8 mouse cellular contexts compared by ENCODE assay signal in genomic region chr10:126979636-126980151, GRCm38 (mm10). TPM values are rescaled to one million over a fixed set of nuclear protein-coding genes. Genes with fewer than 3 reads are reported as not detected.
DNase-seq lines count a peak whose midpoint lies in the region; ATAC-seq and TF ChIP-seq lines count a peak whose summit lies in the region.

No protein-coding gene starts in this region.

- peak overlapping the region; percentile 99 for H3K9ac ChIP-seq in intestine, postnatal 0 days (ENCODE audit: low read depth, low read length)
- H3K9ac ChIP-seq in liver, embryonic 11.5 days (ENCODE audit: low read depth, low read length), result peak overlapping the region; percentile 93
- peak overlapping the region; percentile 97 for H3K9ac ChIP-seq in neural tube, embryonic 12.5 days

- H3K36me3 ChIP-seq in intestine, postnatal 0 days (ENCODE audit: control insufficient read depth, insufficient read depth), result no peaks in the 10 kb centered on the region
- H3K36me3 ChIP-seq in liver, embryonic 11.5 days (ENCODE audit: control insufficient read depth, insufficient read depth, low read length), result no peaks in the 10 kb centered on the region; the same call in 1 of the 2 replicates
- H3K36me3 ChIP-seq in neural tube, embryonic 12.5 days, result no peaks in the 10 kb centered on the region

- DNase-seq in layer of hippocampus, adult 11-12 months (ENCODE audit: low spot score), result peak; percentile 63
- DNase-seq in layer of hippocampus, adult 9-10 months (ENCODE audit: low spot score), result no peak
- DNase-seq in cerebellum, adult 8-10 months, result peak; percentile 67
- peak; percentile 50 for DNase-seq in gastrocnemius, postnatal 14 days
- peak; percentile 63 for DNase-seq in liver, embryonic 11.5 days (ENCODE audit: low spot score)
- peak; percentile 65 for DNase-seq in thymus, postnatal 4 days

- H3K4me3 ChIP-seq in intestine, postnatal 0 days (ENCODE audit: low read depth, low read length), result peak overlapping the region; percentile 100
- H3K4me3 ChIP-seq in liver, embryonic 11.5 days (ENCODE audit: low read depth, low read length), result peak overlapping the region; percentile 99
- H3K4me3 ChIP-seq in neural tube, embryonic 12.5 days, result peak overlapping the region; percentile 100

- 0 out of 2 replicates have a peak, but pooled peaks have one; percentile 4 for ATAC-seq in intestine, postnatal 0 days
- 0 out of 2 replicates have a peak, but pooled peaks have one; percentile 11 for ATAC-seq in liver, embryonic 11.5 days (replicated peaks; ENCODE audit: low FRiP score)
- ATAC-seq in neural tube, embryonic 12.5 days (ENCODE audit: low FRiP score, low read depth), result no peak; the same call in 1 of the 2 replicates

- TF ChIP-seq CTCF in intestine, postnatal 0 days (IDR thresholded peaks at IDR 0.05; ENCODE audit: low read depth), result no peak

- intact Hi-C loops in gastrocnemius, postnatal 14 days (cut with DNase I; ENCODE audit: low total_unique reads), result no loop called here

- H3K4me1 ChIP-seq in intestine, postnatal 0 days (replicated peaks; ENCODE audit: control insufficient read depth, insufficient read depth, low read length), result peaks cover 34% of the 10 kb centered on the region
- peaks cover 53% of the 10 kb centered on the region for H3K4me1 ChIP-seq in liver, embryonic 11.5 days (replicated peaks; ENCODE audit: control insufficient read depth, insufficient read depth, low read length)
- H3K4me1 ChIP-seq in neural tube, embryonic 12.5 days, result peaks cover 52% of the 10 kb centered on the region

- H3K27me3 ChIP-seq in intestine, postnatal 0 days (replicated peaks; ENCODE audit: control insufficient read depth, insufficient read depth, low read length), result no peaks in the 10 kb centered on the region
- H3K27me3 ChIP-seq in liver, embryonic 11.5 days (replicated peaks; ENCODE audit: control insufficient read depth, insufficient read depth, low read length), result no peaks in the 10 kb centered on the region
- peaks cover 3% of the 10 kb centered on the region; the same call in 1 of the 2 replicates for H3K27me3 ChIP-seq in neural tube, embryonic 12.5 days (replicated peaks)

- WGBS in intestine, postnatal 0 days, result under 1% methylated on average over 55 of the region's 57 CpGs
- under 1% methylated on average over 56 of the region's 57 CpGs for WGBS in liver, embryonic 11.5 days
- under 1% methylated on average over 53 of the region's 57 CpGs for WGBS in neural tube, embryonic 12.5 days

- H3K9me3 ChIP-seq in intestine, postnatal 0 days (ENCODE audit: control insufficient read depth), result no peaks in the 10 kb centered on the region
- no peaks in the 10 kb centered on the region for H3K9me3 ChIP-seq in liver, embryonic 11.5 days (ENCODE audit: control insufficient read depth, low read length)
- no peaks in the 10 kb centered on the region for H3K9me3 ChIP-seq in neural tube, embryonic 12.5 days

- peak overlapping the region; percentile 73 for H3K4me2 ChIP-seq in intestine, postnatal 0 days (replicated peaks; ENCODE audit: low read depth)
- peak overlapping the region; percentile 81 for H3K4me2 ChIP-seq in liver, embryonic 11.5 days
- peak overlapping the region; percentile 93 for H3K4me2 ChIP-seq in neural tube, embryonic 12.5 days (replicated peaks)

- H3K27ac ChIP-seq in intestine, postnatal 0 days (ENCODE audit: low read depth, low read length), result peak overlapping the region; percentile 100
- H3K27ac ChIP-seq in liver, embryonic 11.5 days (ENCODE audit: low read depth, low read length), result peak overlapping the region; percentile 97
- H3K27ac ChIP-seq in neural tube, embryonic 12.5 days, result peak overlapping the region; percentile 98

RNA-seq across cellular contexts. Expression of gene Ctdsp2, which starts 1.2 kb away (rescaled TPM):
- total RNA-seq in gastrocnemius, postnatal 14 days (2021), result 100 to 1,000 TPM in 1 of 2 experiments, 10 to 100 TPM in 1; 98.5 to 102 TPM
- polyA plus RNA-seq in intestine, postnatal 0 days (2015; fragmentation: Nextera tagmentation; extraction: Ambion mirVana), result 43.1 and 46.7 TPM in 2 replicates
- 37.4 and 42.2 TPM in 2 replicates for polyA plus RNA-seq in liver, embryonic 11.5 days (2014; fragmentation: Nextera tagmentation; extraction: Ambion mirVana)
- 39.4 and 42.6 TPM in 2 replicates for polyA plus RNA-seq in neural tube, embryonic 12.5 days (2016; fragmentation: Nextera tagmentation; extraction: Ambion mirVana)

RNA-seq across cellular contexts. Expression of gene Avil, which starts 20.8 kb away (rescaled TPM):
- total RNA-seq in gastrocnemius, postnatal 14 days (2021), result under 1 TPM; 0.51 to 0.64 TPM
- 0.20 and 0.52 TPM in 2 replicates for polyA plus RNA-seq in intestine, postnatal 0 days (2015; fragmentation: Nextera tagmentation; extraction: Ambion mirVana)
- 0.10 and 0.13 TPM in 2 replicates for polyA plus RNA-seq in liver, embryonic 11.5 days (2014; fragmentation: Nextera tagmentation; extraction: Ambion mirVana)
- 5.2 and 10.0 TPM in 2 replicates for polyA plus RNA-seq in neural tube, embryonic 12.5 days (2016; fragmentation: Nextera tagmentation; extraction: Ambion mirVana)

RNA-seq across cellular contexts. Expression of gene Tsfm, which starts 50.9 kb away (rescaled TPM):
- total RNA-seq in gastrocnemius, postnatal 14 days (2021), result 10 to 100 TPM; 24.8 to 27.9 TPM
- polyA plus RNA-seq in intestine, postnatal 0 days (2015; fragmentation: Nextera tagmentation; extraction: Ambion mirVana), result 42.4 and 43.7 TPM in 2 replicates
- polyA plus RNA-seq in liver, embryonic 11.5 days (2014; fragmentation: Nextera tagmentation; extraction: Ambion mirVana), result 110 and 119 TPM in 2 replicates
- 70.7 and 70.9 TPM in 2 replicates for polyA plus RNA-seq in neural tube, embryonic 12.5 days (2016; fragmentation: Nextera tagmentation; extraction: Ambion mirVana)
